ENCODE assay signal across 8 mouse cellular contexts in the genomic region with DNA sequence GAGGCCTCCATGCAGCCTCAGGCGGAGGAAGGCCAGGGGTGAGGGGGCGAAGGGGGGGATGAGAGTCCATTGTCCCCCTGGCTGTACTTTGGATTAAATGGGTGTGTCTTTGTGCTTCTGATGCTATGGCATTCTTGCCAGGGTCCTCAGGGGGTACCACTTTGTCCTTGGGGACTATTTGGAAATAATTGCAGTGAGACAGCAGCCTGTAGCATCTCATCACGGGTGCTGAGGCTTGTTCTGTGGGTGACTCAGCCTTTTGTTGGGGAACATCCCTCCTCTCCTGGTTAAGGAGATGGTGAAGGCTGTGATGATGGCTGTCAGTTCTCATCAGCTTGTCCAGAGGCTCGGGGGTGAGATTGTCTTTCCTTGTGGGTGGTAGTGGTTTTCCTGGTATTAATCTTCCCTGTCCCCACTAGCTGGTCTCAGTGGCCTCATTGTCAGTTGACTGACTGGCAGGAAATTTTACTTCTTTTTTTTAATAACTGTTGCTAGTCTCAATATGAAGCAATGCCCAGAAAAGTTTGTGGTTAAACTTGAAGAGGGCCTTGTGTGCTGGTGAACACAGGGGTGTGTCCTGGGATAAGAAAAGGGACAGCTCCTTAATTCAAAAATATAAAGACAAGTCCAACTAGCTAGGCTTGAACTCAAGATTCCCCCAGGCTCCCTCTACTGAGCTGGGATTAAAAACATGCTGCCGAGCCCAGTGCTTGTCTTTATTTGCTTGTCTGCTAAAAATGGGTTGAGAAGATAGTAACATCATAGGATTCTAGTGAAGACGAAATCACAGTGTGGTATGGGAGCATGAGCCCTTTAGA. TPM values are rescaled to one million over a fixed set of nuclear protein-coding genes. Genes with fewer than 3 reads are reported as not detected.
DNase-seq lines count a peak whose midpoint lies in the region; ATAC-seq and TF ChIP-seq lines count a peak whose summit lies in the region.

No protein-coding gene starts in this region.

- peak overlapping the region; percentile 94 for H3K27ac ChIP-seq in kidney, embryonic 15.5 days
- H3K27ac ChIP-seq in brown adipose tissue, adult 24 weeks (replicated peaks; ENCODE audit: low read depth, low read length) = no peak overlapping the region
- no peak overlapping the region for H3K27ac ChIP-seq in intestine, embryonic 14.5 days (ENCODE audit: low read depth)

- 41% methylated on average over 6 of the region's 6 CpGs for WGBS in kidney, embryonic 15.5 days
- 50% methylated on average over 6 of the region's 6 CpGs for WGBS in intestine, embryonic 14.5 days

- peaks cover 24% of the 10 kb centered on the region for H3K4me1 ChIP-seq in kidney, embryonic 15.5 days
- peaks cover 4% of the 10 kb centered on the region; the same call in 1 of the 2 replicates for H3K4me1 ChIP-seq in brown adipose tissue, adult 24 weeks (ENCODE audit: control insufficient read depth, insufficient read depth, insufficient read length, low read length)
- peaks cover 13% of the 10 kb centered on the region for H3K4me1 ChIP-seq in intestine, embryonic 14.5 days (replicated peaks; ENCODE audit: control insufficient read depth, insufficient read depth, low read length)

- H3K9ac ChIP-seq in kidney, embryonic 15.5 days = peak overlapping the region; percentile 93
- peak overlapping the region; percentile 95 for H3K9ac ChIP-seq in intestine, embryonic 14.5 days (ENCODE audit: low read length)

- no peak for ATAC-seq in kidney, embryonic 15.5 days (replicated peaks; ENCODE audit: low FRiP score)
- ATAC-seq in intestine, embryonic 14.5 days (replicated peaks; ENCODE audit: low FRiP score, low TSS enrichment, low read depth) = no peak

- H3K4me2 ChIP-seq in kidney, embryonic 15.5 days = peak overlapping the region; percentile 86
- H3K4me2 ChIP-seq in intestine, embryonic 14.5 days (ENCODE audit: low read length) = peak overlapping the region; percentile 60
- peak overlapping the region; percentile 88 for H3K4me2 ChIP-seq in myocyte (ENCODE audit: low read depth)

- H3K4me3 ChIP-seq in kidney, embryonic 15.5 days (replicated peaks) = peak overlapping the region; percentile 98
- peak overlapping the region; percentile 97 for H3K4me3 ChIP-seq in brown adipose tissue, adult 24 weeks (ENCODE audit: insufficient read depth, low read depth, low read length)
- peak overlapping the region; percentile 98 for H3K4me3 ChIP-seq in intestine, embryonic 14.5 days (ENCODE audit: low read depth, low read length)
- H3K4me3 ChIP-seq in myocyte = peak overlapping the region; percentile 97

- peaks cover 51% of the 10 kb centered on the region for H3K79me2 ChIP-seq in myocyte (ENCODE audit: control insufficient read depth, insufficient read depth)

- no peaks in the 10 kb centered on the region for H3K27me3 ChIP-seq in kidney, embryonic 15.5 days
- no peaks in the 10 kb centered on the region for H3K27me3 ChIP-seq in intestine, embryonic 14.5 days (replicated peaks; ENCODE audit: control insufficient read depth, insufficient read depth, low read length)
- no peaks in the 10 kb centered on the region for H3K27me3 ChIP-seq in myocyte (ENCODE audit: control insufficient read depth, insufficient read depth, insufficient read length)

- H3K9me3 ChIP-seq in kidney, embryonic 15.5 days (replicated peaks) = no peaks in the 10 kb centered on the region
- H3K9me3 ChIP-seq in intestine, embryonic 14.5 days (ENCODE audit: control insufficient read depth, low read length) = no peaks in the 10 kb centered on the region

- no peak for TF ChIP-seq POLR2A in myocyte (IDR thresholded peaks at IDR 0.05; ENCODE audit: insufficient read length, low read depth)

- no peak overlapping the region for H3ac ChIP-seq in myocyte (ENCODE audit: control insufficient read depth, insufficient read length)

- peaks cover 44% of the 10 kb centered on the region for H3K36me3 ChIP-seq in kidney, embryonic 15.5 days
- peaks cover 38% of the 10 kb centered on the region for H3K36me3 ChIP-seq in intestine, embryonic 14.5 days (ENCODE audit: control insufficient read depth, insufficient read depth, low read length)
- peaks cover 35% of the 10 kb centered on the region for H3K36me3 ChIP-seq in myocyte (ENCODE audit: control insufficient read depth, insufficient read depth)

- no peak for DNase-seq in kidney, postnatal 10 days
- DNase-seq in intestine, embryonic 14.5 days (ENCODE audit: low spot score) = no peak
- DNase-seq in layer of hippocampus, adult 9-10 months (ENCODE audit: low spot score) = no peak
- DNase-seq in cerebellum, adult 8-10 months = no peak
- DNase-seq in frontal cortex, postnatal 36 days (ENCODE audit: low spot score in 2 of 2) = no peak

TF ChIP-seq in myocyte, 11 proteins besides CTCF, POLR2A, EP300 and RAD21:
- TF ChIP-seq TCF12 (IDR thresholded peaks at IDR 0.05; ENCODE audit: insufficient read depth, poor library complexity, severe bottlenecking) = no peak
- 0 out of 2 replicates have a peak, but pooled peaks have one; percentile 25 for TF ChIP-seq CEBPB (IDR thresholded peaks at IDR 0.05; ENCODE audit: insufficient read depth, poor library complexity, severe bottlenecking)

RNA-seq across cellular contexts. Expression of gene Pgam1, which starts 2.3 kb away (rescaled TPM):
- 688 and 748 TPM in 2 replicates for polyA plus RNA-seq in kidney, embryonic 15.5 days (2015; fragmentation: Nextera tagmentation; extraction: Ambion mirVana)
- polyA plus RNA-seq in brown adipose tissue, adult 24 weeks (2012; ENCODE audit: insufficient read depth, insufficient read length, missing spikeins) = 903 and 992 TPM in 2 replicates
- polyA plus RNA-seq in intestine, embryonic 14.5 days (2014; fragmentation: Nextera tagmentation; extraction: Ambion mirVana) = 819 and 835 TPM in 2 replicates
- 552 TPM for polyA plus RNA-seq in myocyte (2012; fragmentation: generic; extraction: Trizol)

RNA-seq across cellular contexts. Expression of gene Rrp12, which starts 18.0 kb away (rescaled TPM):
- 17.8 and 18.8 TPM in 2 replicates for polyA plus RNA-seq in kidney, embryonic 15.5 days (2015; fragmentation: Nextera tagmentation; extraction: Ambion mirVana)
- polyA plus RNA-seq in brown adipose tissue, adult 24 weeks (2012; ENCODE audit: insufficient read depth, insufficient read length, missing spikeins) = 3.3 and 3.6 TPM in 2 replicates
- polyA plus RNA-seq in intestine, embryonic 14.5 days (2014; fragmentation: Nextera tagmentation; extraction: Ambion mirVana) = 16.2 and 16.3 TPM in 2 replicates
- polyA plus RNA-seq in myocyte (2012; fragmentation: generic; extraction: Trizol) = 45.4 TPM

RNA-seq across cellular contexts. Expression of gene Exosc1, which starts 19.2 kb away (rescaled TPM):
- 85.1 TPM in 2 replicates for polyA plus RNA-seq in kidney, embryonic 15.5 days (2015; fragmentation: Nextera tagmentation; extraction: Ambion mirVana)
- 21.6 and 24.3 TPM in 2 replicates for polyA plus RNA-seq in brown adipose tissue, adult 24 weeks (2012; ENCODE audit: insufficient read depth, insufficient read length, missing spikeins)
- 84.7 and 88.0 TPM in 2 replicates for polyA plus RNA-seq in intestine, embryonic 14.5 days (2014; fragmentation: Nextera tagmentation; extraction: Ambion mirVana)
- 49.4 TPM for polyA plus RNA-seq in myocyte (2012; fragmentation: generic; extraction: Trizol)

RNA-seq across cellular contexts. Expression of gene Zdhhc16, which starts 19.3 kb away (rescaled TPM):
- 81.6 and 89.6 TPM in 2 replicates for polyA plus RNA-seq in kidney, embryonic 15.5 days (2015; fragmentation: Nextera tagmentation; extraction: Ambion mirVana)
- polyA plus RNA-seq in brown adipose tissue, adult 24 weeks (2012; ENCODE audit: insufficient read depth, insufficient read length, missing spikeins) = 6.6 and 10.9 TPM in 2 replicates
- 69.2 and 76.6 TPM in 2 replicates for polyA plus RNA-seq in intestine, embryonic 14.5 days (2014; fragmentation: Nextera tagmentation; extraction: Ambion mirVana)
- polyA plus RNA-seq in myocyte (2012; fragmentation: generic; extraction: Trizol) = 124 TPM
